Mouse (Mus musculus) layer of hippocampus, adult 8-10 months (tissue): ENCODE results near the gene Trim43b. TPM values are rescaled to one million over a fixed set of nuclear protein-coding genes. Genes with fewer than 3 reads are reported as not detected.
A peak's percentile ranks its signal among the peaks of the same experiment; 100 is the strongest.
"Not testable (repeated sequence)": the region's sequence is repeated elsewhere in the genome, so short reads cannot be mapped to it uniquely, and the experiment has no call there.

Experiments used
- DNase-seq, 2 experiments: peaks; one replicate each; pipeline ENCODE4 v3.0.0; 2022; ENCODE audit warnings: low spot score in 2 of 2
- total RNA-seq, 4 experiments: library from RNA; stranded (reverse); gene quantifications; 2 replicates each; pipeline ENCODE4 v1.2.4; 2022

The Trim43b gene
- total RNA-seq: under 1 TPM in 1 of 4 experiments, not detected in 3; 0.36 TPM

GRCm38 (mm10) chr9:89092735-89093134, at the start of gene Trim43b:
Gene Trim43b (minus strand): TSS chr9:89092835.
- DNase-seq: not testable (repeated sequence)

GRCm38 (mm10) chr9:89104576-89104975, 11.9 kb upstream of the Trim43b start:
- not testable (repeated sequence) for DNase-seq

DNA sequence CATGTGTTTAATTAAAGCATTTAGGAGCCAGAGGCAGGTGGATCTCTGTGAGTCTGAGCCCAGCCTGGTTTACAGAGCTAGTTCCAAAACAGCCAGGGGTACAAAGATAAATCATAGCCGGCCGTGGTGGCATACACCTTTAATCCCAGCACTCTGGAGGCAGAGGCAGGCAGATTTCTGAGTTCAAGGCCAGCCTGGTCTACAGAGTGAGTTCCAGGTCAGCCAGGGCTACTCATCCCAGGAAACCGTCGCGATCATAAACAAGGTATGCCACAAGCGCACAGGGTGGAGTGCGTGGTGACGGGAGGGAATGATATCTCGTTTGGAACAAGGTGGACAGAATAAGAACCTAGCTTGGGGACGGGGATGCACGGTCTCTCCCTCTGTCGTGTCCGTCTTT, 5.9 kb downstream of the Trim43b start:
- not testable (repeated sequence) for DNase-seq

- DNase-seq: not testable (repeated sequence)
These were observed 13.0 kb downstream of the Trim43b start for GRCm38 (mm10) chr9:89079637-89080036.

- not testable (repeated sequence) for DNase-seq
These were observed 16.1 kb downstream of the Trim43b start for GRCm38 (mm10) chr9:89076508-89076907.

- DNase-seq: not testable (repeated sequence)
These were observed 25.5 kb downstream of the Trim43b start for GRCm38 (mm10) chr9:89067143-89067501.

GRCm38 (mm10) chr9:89066378-89067142, 26.1 kb downstream of the Trim43b start:
- DNase-seq: peak; percentile 64 to 67

Other genes starting within 250 kb of the Trim43b start
- 1 to 10 TPM in 2 of 4 experiments, under 1 TPM in 1, not detected in 1; 0.68 to 3.9 (median 1.3) TPM for gene Bcl2a1a, start 135.9 kb downstream of the Trim43b start, total RNA-seq
- 10 to 100 TPM in 2 of 4 experiments, 1 to 10 TPM in 1, not detected in 1; 1.4 to 15.1 (median 14.9) TPM for gene Bcl2a1b, start 106.4 kb upstream of the Trim43b start, total RNA-seq
- gene Gm29094, start 106.5 kb upstream of the Trim43b start, total RNA-seq: under 1 TPM in 1 of 4 experiments, not detected in 3; 0.87 TPM
- gene Mthfs, start 117.8 kb upstream of the Trim43b start, total RNA-seq: 10 to 100 TPM; 35.1 to 45.4 (median 42.6) TPM